Mouse (Mus musculus): ENCODE data around the gene Zcchc24.

DNA sequence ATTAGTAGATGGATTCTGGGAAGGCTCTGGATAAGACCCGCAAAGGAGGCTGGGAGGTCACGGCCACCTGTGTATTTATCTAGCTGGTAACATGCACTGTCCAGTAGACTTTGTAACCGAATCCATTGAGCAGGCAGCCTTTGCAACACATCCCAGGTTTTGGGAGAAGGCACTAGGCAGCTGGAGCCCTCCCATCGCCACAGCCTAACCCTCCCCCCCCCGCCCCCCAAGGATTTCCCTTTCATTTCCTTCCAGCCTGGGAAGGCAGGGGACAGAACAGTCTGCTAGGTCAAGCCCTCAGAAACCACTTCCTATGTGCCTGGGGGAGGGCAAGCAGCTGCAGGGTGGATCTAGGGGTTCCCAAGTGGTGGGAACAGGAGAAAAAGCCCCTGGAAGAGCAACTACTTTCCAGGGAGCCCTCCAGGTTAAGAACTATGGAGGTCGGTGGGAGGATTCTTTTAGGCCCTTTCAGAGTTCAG lies 1.1 kb downstream of the Zcchc24 start:
- TF ChIP-seq POLR2A (IDR thresholded peaks at IDR 0.05; ENCODE audit: low read depth, low read length) (peak; percentile 49; the same call in 1 of the 2 replicates), CTCF (IDR thresholded peaks at IDR 0.05; ENCODE audit: borderline replicate concordance, insufficient read depth, low read length) (no peak)
